Mouse (Mus musculus) hindbrain, embryonic 13.5 days (tissue): ENCODE data around the gene Glis3. TPM values are rescaled to one million over a fixed set of nuclear protein-coding genes. Genes with fewer than 3 reads are reported as not detected.

Source experiments
- ATAC-seq: fragments of 200-750 bp; cut with Nextera tagmentation; 2 replicates; pipeline ENCODE4 v1.8.0; 2017; ENCODE audit warnings: moderate TSS enrichment; ENCODE audit not compliant: low FRiP score
- H3K27ac ChIP-seq: fragments of 300-500 bp; sonication (generic); 2 replicates; pipeline ENCODE4 v1.5.1; 2015; ENCODE audit warnings: inconsistent platforms, mild to moderate bottlenecking, moderate library complexity
- H3K27me3 ChIP-seq: fragments of 300-500 bp; sonication (generic); 2 replicates; pipeline ENCODE4 v1.6.1; 2015; ENCODE audit warnings: mild to moderate bottlenecking, inconsistent platforms
- H3K36me3 ChIP-seq: fragments of 300-500 bp; sonication (generic); 2 replicates; pipeline ENCODE4 v1.6.1; 2015; ENCODE audit warnings: mild to moderate bottlenecking, inconsistent platforms
- H3K4me1 ChIP-seq: fragments of 300-500 bp; sonication (generic); replicated peaks from 2 replicates; pipeline ENCODE4 v1.6.1; 2015; ENCODE audit warnings: inconsistent platforms
- H3K4me2 ChIP-seq: fragments of 300-500 bp; sonication (generic); 2 replicates; pipeline ENCODE4 v1.6.1; 2015; ENCODE audit warnings: inconsistent platforms, mild to moderate bottlenecking, moderate library complexity
- H3K4me3 ChIP-seq: fragments of 300-500 bp; sonication (generic); 2 replicates; pipeline ENCODE4 v1.5.1; 2015; ENCODE audit warnings: mild to moderate bottlenecking, inconsistent platforms
- H3K9ac ChIP-seq: fragments of 300-500 bp; sonication (generic); 2 replicates; pipeline ENCODE4 v1.6.1; 2015; ENCODE audit warnings: mild to moderate bottlenecking, inconsistent platforms
- H3K9me3 ChIP-seq: fragments of 300-500 bp; sonication (generic); 2 replicates; pipeline ENCODE4 v1.6.1; 2016; ENCODE audit warnings: inconsistent platforms
- WGBS: fragments of 180-500 bp; shearing (Covaris S2); methylation state at CpG from one replicate; pipeline ENCODE4 v1.1.7; 2015; 5-methylcytosine and 5-hydroxymethylcytosine counted together
- polyA plus RNA-seq: library from polyadenylated mRNA; unstranded; fragments of >200 nt; fragmentation: Nextera tagmentation; extraction: Ambion mirVana; gene quantifications from 2 replicates; pipeline ENCODE4 v1.2.1, GENCODE M21; 2015

Gene Glis3
- polyA plus RNA-seq, 1 experiment from 2014 or later: 3.5 TPM

- H3K9me3 ChIP-seq: no peaks in the 10 kb centered on the region
- WGBS: 66% methylated on average over 12 of the region's 12 CpGs
- H3K4me1 ChIP-seq: 0 out of 2 replicates have a peak, but pooled peaks cover 4% of the 10 kb centered on the region
- no peak overlapping the region for H3K4me2 ChIP-seq
- no peaks in the 10 kb centered on the region for H3K36me3 ChIP-seq
- no peaks in the 10 kb centered on the region for H3K27me3 ChIP-seq
- no peak overlapping the region for H3K27ac ChIP-seq
- no peak overlapping the region for H3K9ac ChIP-seq
- peak; percentile 52; the same call in 1 of the 2 replicates for ATAC-seq
- no peak overlapping the region for H3K4me3 ChIP-seq
Observed at GRCm38 (mm10) chr19:28436457-28437148, 243.3 kb downstream of the Glis3 start.

GRCm38 (mm10) chr19:28428220-28428816 lies 251.6 kb downstream of the Glis3 start:
- Histone ChIP-seq H3K27ac (no peak overlapping the region), H3K4me1 (no peaks in the 10 kb centered on the region), H3K36me3 (no peaks in the 10 kb centered on the region), H3K4me2 (no peak overlapping the region), H3K9ac (no peak overlapping the region), H3K27me3 (no peaks in the 10 kb centered on the region), H3K9me3 (no peaks in the 10 kb centered on the region), H3K4me3 (no peak overlapping the region)
- 82% methylated on average over 6 of the region's 6 CpGs for WGBS
- ATAC-seq: no peak

GRCm38 (mm10) chr19:28424180-28424579 lies 255.7 kb downstream of the Glis3 start:
- H3K27ac ChIP-seq: no peak overlapping the region
- H3K27me3 ChIP-seq: no peaks in the 10 kb centered on the region
- ATAC-seq: no peak
- H3K36me3 ChIP-seq: no peaks in the 10 kb centered on the region
- H3K4me2 ChIP-seq: no peak overlapping the region
- H3K4me1 ChIP-seq: no peaks in the 10 kb centered on the region
- no peaks in the 10 kb centered on the region for H3K9me3 ChIP-seq
- no peak overlapping the region for H3K9ac ChIP-seq
- H3K4me3 ChIP-seq: no peak overlapping the region
- 86% methylated on average over 5 of the region's 5 CpGs for WGBS

DNA sequence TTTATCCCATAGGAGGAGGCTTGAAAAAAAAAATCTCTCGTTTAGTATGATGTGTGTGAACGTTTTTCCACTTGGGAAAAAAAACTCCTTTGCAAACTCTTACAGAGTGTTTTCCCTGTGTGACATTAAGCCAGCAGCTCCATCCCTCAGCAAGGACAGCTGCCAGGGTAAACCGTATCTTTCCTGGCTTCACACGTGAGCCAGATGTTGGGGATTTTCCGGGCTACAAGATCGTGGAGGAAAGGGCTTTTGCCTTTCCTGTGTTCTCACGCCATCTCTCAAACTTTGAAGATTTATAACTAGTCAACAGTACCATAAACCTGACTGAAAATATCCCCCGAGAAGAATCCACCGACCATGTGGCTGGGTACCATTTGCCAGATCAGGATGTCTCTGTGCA lies 256.9 kb downstream of the Glis3 start:
- no peak for ATAC-seq
- no peak overlapping the region for H3K4me2 ChIP-seq

DNA sequence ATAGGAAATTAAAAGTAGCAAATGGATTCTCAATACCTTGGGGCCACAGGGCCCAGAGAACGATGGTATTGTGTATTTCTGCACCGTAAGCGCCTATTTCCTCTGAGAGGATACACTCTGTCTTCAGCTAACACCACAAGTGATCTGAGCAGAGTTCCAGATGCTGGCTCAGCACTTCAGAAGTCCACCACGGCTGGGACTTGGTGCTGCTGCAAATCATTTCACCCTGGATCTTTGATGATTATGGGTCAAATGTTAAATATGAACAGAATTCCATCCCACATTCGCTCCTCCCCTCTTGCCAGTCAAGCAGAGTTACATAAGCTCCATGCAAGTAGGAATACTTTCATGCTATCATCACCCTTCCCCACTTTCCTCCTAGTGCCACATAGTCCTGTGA lies 263.8 kb downstream of the Glis3 start:
- WGBS: 92% methylated on average over 5 of the region's 5 CpGs
- Histone ChIP-seq H3K36me3 (no peaks in the 10 kb centered on the region), H3K27me3 (no peaks in the 10 kb centered on the region)

More for the DNA sequence above, 256.9 kb downstream of the Glis3 start:
- Histone ChIP-seq H3K4me3 (no peak overlapping the region), H3K9ac (no peak overlapping the region), H3K27me3 (no peaks in the 10 kb centered on the region), H3K27ac (no peak overlapping the region), H3K9me3 (no peaks in the 10 kb centered on the region), H3K4me1 (no peaks in the 10 kb centered on the region), H3K36me3 (no peaks in the 10 kb centered on the region)
- 84% methylated on average over 9 of the region's 9 CpGs for whole genome bisulfite sequencing

GRCm38 (mm10) chr19:28408787-28409186 lies 271.1 kb downstream of the Glis3 start:
- 64% methylated on average over 3 of the region's 3 CpGs for WGBS
- no peaks in the 10 kb centered on the region for H3K36me3 ChIP-seq
- ATAC-seq: no peak

More for the DNA sequence above, 263.8 kb downstream of the Glis3 start:
- Histone ChIP-seq H3K4me2 (no peak overlapping the region), H3K4me3 (no peak overlapping the region), H3K9ac (no peak overlapping the region), H3K9me3 (no peaks in the 10 kb centered on the region), H3K4me1 (no peaks in the 10 kb centered on the region), H3K27ac (no peak overlapping the region)
- ATAC-seq: no peak

GRCm38 (mm10) chr19:28402956-28403355 lies 276.9 kb downstream of the Glis3 start:
- no peaks in the 10 kb centered on the region for H3K27me3 ChIP-seq
- no peak overlapping the region for H3K27ac ChIP-seq
- H3K4me1 ChIP-seq: no peaks in the 10 kb centered on the region
- H3K9me3 ChIP-seq: no peaks in the 10 kb centered on the region
- H3K4me3 ChIP-seq: no peak overlapping the region
- H3K4me2 ChIP-seq: no peak overlapping the region
- WGBS: 73% methylated on average over 6 of the region's 6 CpGs
- no peaks in the 10 kb centered on the region for H3K36me3 ChIP-seq
- H3K9ac ChIP-seq: no peak overlapping the region
- no peak for ATAC-seq

More at GRCm38 (mm10) chr19:28408787-28409186, 271.1 kb downstream of the Glis3 start:
- no peaks in the 10 kb centered on the region for H3K4me1 ChIP-seq
- no peak overlapping the region for H3K27ac ChIP-seq
- H3K27me3 ChIP-seq: no peaks in the 10 kb centered on the region
- H3K4me3 ChIP-seq: no peak overlapping the region
- H3K4me2 ChIP-seq: no peak overlapping the region
- no peak overlapping the region for H3K9ac ChIP-seq
- no peaks in the 10 kb centered on the region for H3K9me3 ChIP-seq

DNA sequence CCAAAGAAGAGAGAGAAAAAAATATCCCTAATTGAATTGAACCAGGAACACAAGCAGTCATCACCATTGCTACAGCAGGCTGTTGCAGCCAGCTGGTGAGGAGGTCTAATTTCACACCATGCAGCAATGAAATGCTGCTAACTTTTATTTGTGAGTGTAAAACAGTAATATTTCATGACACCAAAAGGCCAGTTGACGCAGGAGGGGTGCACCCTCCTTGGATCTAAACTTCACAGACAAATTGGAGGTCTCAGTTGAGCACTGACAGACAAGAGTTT lies 284.4 kb downstream of the Glis3 start:
- Histone ChIP-seq H3K36me3 (no peaks in the 10 kb centered on the region), H3K4me1 (peaks cover 15% of the 10 kb centered on the region), H3K4me2 (no peak overlapping the region), H3K4me3 (no peak overlapping the region), H3K27me3 (no peaks in the 10 kb centered on the region), H3K9me3 (no peaks in the 10 kb centered on the region), H3K9ac (no peak overlapping the region), H3K27ac (0 out of 2 replicates have a peak overlapping the region, but pooled peaks have one; percentile 40)
- WGBS: 63% methylated on average over 1 of the region's 1 CpGs
- no peak for ATAC-seq

DNA sequence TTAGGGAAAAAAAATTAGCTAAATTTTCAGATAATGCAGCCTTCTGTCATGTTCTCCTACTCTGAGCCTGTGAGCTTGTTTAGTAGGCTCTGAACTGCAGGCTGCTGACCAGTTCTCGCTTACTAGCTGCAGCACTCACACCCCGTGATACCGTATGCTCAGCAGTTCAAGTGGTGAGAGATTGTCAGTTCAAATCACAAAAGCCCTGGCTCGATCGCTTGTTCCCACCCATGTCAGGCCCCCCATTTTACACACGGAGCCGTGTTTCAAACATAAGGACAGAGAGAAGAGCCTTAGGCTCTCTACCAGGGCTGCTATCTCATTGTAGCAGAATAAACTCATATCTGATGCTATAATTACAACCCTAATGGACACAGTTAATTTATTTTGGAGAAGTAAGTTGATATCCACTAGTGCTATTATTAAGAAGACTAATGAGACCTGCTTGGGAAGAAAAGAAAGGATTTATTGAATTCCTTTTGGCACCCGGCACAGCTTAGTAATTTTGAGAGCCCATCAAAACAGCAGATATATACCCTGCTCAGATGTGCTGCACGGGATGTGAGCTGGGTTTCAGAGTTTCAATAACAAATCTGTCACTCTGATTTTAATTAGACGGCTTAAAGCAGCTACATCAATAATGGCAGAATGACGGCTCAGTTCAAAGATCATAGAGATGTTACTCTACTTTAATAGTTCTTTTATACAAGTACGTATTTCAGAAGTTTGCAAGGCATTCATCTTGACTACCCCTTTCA lies 284.9 kb downstream of the Glis3 start:
- ATAC-seq: peak; percentile 69
- Histone ChIP-seq H3K9ac (no peak overlapping the region), H3K4me1 (peaks cover 15% of the 10 kb centered on the region), H3K27ac (peak overlapping the region; percentile 46), H3K9me3 (no peaks in the 10 kb centered on the region), H3K36me3 (no peaks in the 10 kb centered on the region), H3K4me3 (no peak overlapping the region), H3K4me2 (peak overlapping the region; percentile 11; the same call in 1 of the 2 replicates), H3K27me3 (no peaks in the 10 kb centered on the region)
- WGBS: 30% methylated on average over 12 of the region's 12 CpGs

- H3K9me3 ChIP-seq: no peaks in the 10 kb centered on the region
- no peak overlapping the region for H3K9ac ChIP-seq
- H3K27me3 ChIP-seq: no peaks in the 10 kb centered on the region
- H3K4me1 ChIP-seq: peaks cover 15% of the 10 kb centered on the region
- H3K4me3 ChIP-seq: no peak overlapping the region
- no peak overlapping the region for H3K4me2 ChIP-seq
- H3K27ac ChIP-seq: no peak overlapping the region
- WGBS: 87% methylated on average over 7 of the region's 7 CpGs
- no peak for ATAC-seq
- H3K36me3 ChIP-seq: no peaks in the 10 kb centered on the region
Observed at GRCm38 (mm10) chr19:28393766-28394165, 286.1 kb downstream of the Glis3 start.

DNA sequence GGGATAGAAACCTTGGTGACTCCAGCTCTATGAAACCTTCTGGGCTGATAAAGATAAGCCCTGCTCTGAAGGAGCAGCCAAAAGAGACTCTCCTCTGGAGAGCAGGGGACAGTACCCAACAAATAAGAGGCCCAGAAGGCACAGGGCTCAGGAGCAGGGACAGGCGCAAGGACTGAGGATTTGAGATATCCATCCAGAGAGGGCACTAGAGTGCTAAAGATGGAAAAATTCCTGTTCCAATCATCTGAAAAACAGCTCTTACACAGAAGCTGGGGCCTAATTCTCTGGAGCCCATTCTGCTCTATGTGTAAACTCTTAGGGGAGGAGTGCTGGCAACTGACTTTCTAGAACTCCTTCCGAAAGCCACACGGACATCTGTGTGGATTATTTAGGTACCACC lies 287.0 kb downstream of the Glis3 start:
- Histone ChIP-seq H3K27ac (no peak overlapping the region), H3K27me3 (no peaks in the 10 kb centered on the region), H3K9me3 (no peaks in the 10 kb centered on the region), H3K4me3 (no peak overlapping the region), H3K36me3 (no peaks in the 10 kb centered on the region), H3K4me1 (peaks cover 15% of the 10 kb centered on the region), H3K4me2 (no peak overlapping the region), H3K9ac (no peak overlapping the region)
- WGBS: 84% methylated on average over 3 of the region's 3 CpGs
- ATAC-seq: no peak

GRCm38 (mm10) chr19:28390920-28391319 lies 289.0 kb downstream of the Glis3 start:
- 89% methylated on average over 4 of the region's 4 CpGs for WGBS
- H3K4me1 ChIP-seq: peaks cover 12% of the 10 kb centered on the region
- H3K4me2 ChIP-seq: no peak overlapping the region
- no peaks in the 10 kb centered on the region for H3K9me3 ChIP-seq
- H3K9ac ChIP-seq: no peak overlapping the region
- no peaks in the 10 kb centered on the region for H3K27me3 ChIP-seq
- H3K4me3 ChIP-seq: no peak overlapping the region
- no peak overlapping the region for H3K27ac ChIP-seq
- no peak for ATAC-seq
- no peaks in the 10 kb centered on the region for H3K36me3 ChIP-seq
